Mouse (Mus musculus): ENCODE data around the gene Kcnj15. TPM values are rescaled to one million over a fixed set of nuclear protein-coding genes. Genes with fewer than 3 reads are reported as not detected.
A peak's percentile ranks its signal among the peaks of the same experiment; 100 is the strongest.

Kcnj15 gene
- polyA plus RNA-seq, 1 experiment, result 12.5 TPM

GRCm38 (mm10) chr16:95284085-95284727, 26.8 kb downstream of the Kcnj15 start:
- WGBS, result 18% methylated on average over 12 of the region's 12 CpGs
- peak; percentile 15 for DNase-seq
- H3K27me3 ChIP-seq (ENCODE audit: control insufficient read depth, insufficient read depth, low read length), result no peaks in the 10 kb centered on the region
- TF ChIP-seq CTCF (IDR thresholded peaks at IDR 0.05; ENCODE audit: borderline replicate concordance, control insufficient read depth, extremely low read depth, insufficient read depth, low read length, poor library complexity) (no peak), POLR2A (IDR thresholded peaks at IDR 0.05; ENCODE audit: control insufficient read depth, extremely low read depth, insufficient read depth, low read length, poor library complexity) (no peak)
- peaks cover 17% of the 10 kb centered on the region for H3K4me1 ChIP-seq (replicated peaks; ENCODE audit: control insufficient read depth, insufficient read depth, low read length)
- no peak overlapping the region for H3K27ac ChIP-seq (ENCODE audit: control insufficient read depth, insufficient read depth, low read length)
- H3K4me3 ChIP-seq (ENCODE audit: control insufficient read depth, insufficient read depth, low read length), result no peak overlapping the region
- H3K36me3 ChIP-seq (ENCODE audit: control insufficient read depth, insufficient read depth, low read length), result no peaks in the 10 kb centered on the region

- no peak overlapping the region for H3K27ac ChIP-seq (ENCODE audit: control insufficient read depth, insufficient read depth, low read length)
- TF ChIP-seq POLR2A (IDR thresholded peaks at IDR 0.05; ENCODE audit: control insufficient read depth, extremely low read depth, insufficient read depth, low read length, poor library complexity), result no peak
- TF ChIP-seq CTCF (IDR thresholded peaks at IDR 0.05; ENCODE audit: borderline replicate concordance, control insufficient read depth, extremely low read depth, insufficient read depth, low read length, poor library complexity), result no peak
- H3K4me1 ChIP-seq (replicated peaks; ENCODE audit: control insufficient read depth, insufficient read depth, low read length), result peaks cover 15% of the 10 kb centered on the region
- DNase-seq, result no peak
- no peaks in the 10 kb centered on the region for H3K27me3 ChIP-seq (ENCODE audit: control insufficient read depth, insufficient read depth, low read length)
- 72% methylated on average over 4 of the region's 4 CpGs for WGBS
- no peak overlapping the region for H3K4me3 ChIP-seq (ENCODE audit: control insufficient read depth, insufficient read depth, low read length)
- H3K36me3 ChIP-seq (ENCODE audit: control insufficient read depth, insufficient read depth, low read length), result no peaks in the 10 kb centered on the region
Observed at GRCm38 (mm10) chr16:95285043-95285442, 27.7 kb downstream of the Kcnj15 start.

- Histone ChIP-seq H3K4me1 (replicated peaks; ENCODE audit: control insufficient read depth, insufficient read depth, low read length) (peaks cover 15% of the 10 kb centered on the region), H3K27ac (ENCODE audit: control insufficient read depth, insufficient read depth, low read length) (no peak overlapping the region), H3K4me3 (ENCODE audit: control insufficient read depth, insufficient read depth, low read length) (no peak overlapping the region), H3K27me3 (ENCODE audit: control insufficient read depth, insufficient read depth, low read length) (no peaks in the 10 kb centered on the region), H3K36me3 (ENCODE audit: control insufficient read depth, insufficient read depth, low read length) (no peaks in the 10 kb centered on the region)
- TF ChIP-seq POLR2A (IDR thresholded peaks at IDR 0.05; ENCODE audit: control insufficient read depth, extremely low read depth, insufficient read depth, low read length, poor library complexity) (no peak), CTCF (IDR thresholded peaks at IDR 0.05; ENCODE audit: borderline replicate concordance, control insufficient read depth, extremely low read depth, insufficient read depth, low read length, poor library complexity) (no peak)
- WGBS, result 94% methylated on average over 4 of the region's 4 CpGs
- no peak for DNase-seq
Observed at GRCm38 (mm10) chr16:95285767-95286166, 28.4 kb downstream of the Kcnj15 start.

GRCm38 (mm10) chr16:95287656-95288055, 30.3 kb downstream of the Kcnj15 start:
- WGBS, result 93% methylated on average over 2 of the region's 2 CpGs
- no peak overlapping the region for H3K27ac ChIP-seq (ENCODE audit: control insufficient read depth, insufficient read depth, low read length)
- no peak overlapping the region for H3K4me3 ChIP-seq (ENCODE audit: control insufficient read depth, insufficient read depth, low read length)
- DNase-seq, result no peak
- no peaks in the 10 kb centered on the region for H3K36me3 ChIP-seq (ENCODE audit: control insufficient read depth, insufficient read depth, low read length)
- no peaks in the 10 kb centered on the region for H3K27me3 ChIP-seq (ENCODE audit: control insufficient read depth, insufficient read depth, low read length)
- H3K4me1 ChIP-seq (replicated peaks; ENCODE audit: control insufficient read depth, insufficient read depth, low read length), result peaks cover 7% of the 10 kb centered on the region
- TF ChIP-seq CTCF (IDR thresholded peaks at IDR 0.05; ENCODE audit: borderline replicate concordance, control insufficient read depth, extremely low read depth, insufficient read depth, low read length, poor library complexity) (no peak), POLR2A (IDR thresholded peaks at IDR 0.05; ENCODE audit: control insufficient read depth, extremely low read depth, insufficient read depth, low read length, poor library complexity) (no peak)

GRCm38 (mm10) chr16:95289375-95289774, 32.0 kb downstream of the Kcnj15 start:
- TF ChIP-seq CTCF (IDR thresholded peaks at IDR 0.05; ENCODE audit: borderline replicate concordance, control insufficient read depth, extremely low read depth, insufficient read depth, low read length, poor library complexity) (no peak), POLR2A (IDR thresholded peaks at IDR 0.05; ENCODE audit: control insufficient read depth, extremely low read depth, insufficient read depth, low read length, poor library complexity) (no peak)
- Histone ChIP-seq H3K27me3 (ENCODE audit: control insufficient read depth, insufficient read depth, low read length) (no peaks in the 10 kb centered on the region), H3K36me3 (ENCODE audit: control insufficient read depth, insufficient read depth, low read length) (no peaks in the 10 kb centered on the region), H3K27ac (ENCODE audit: control insufficient read depth, insufficient read depth, low read length) (no peak overlapping the region), H3K4me1 (replicated peaks; ENCODE audit: control insufficient read depth, insufficient read depth, low read length) (no peaks in the 10 kb centered on the region), H3K4me3 (ENCODE audit: control insufficient read depth, insufficient read depth, low read length) (no peak overlapping the region)
- WGBS, result 71% methylated on average over 3 of the region's 3 CpGs
- DNase-seq, result no peak

GRCm38 (mm10) chr16:95291450-95292101, 34.2 kb downstream of the Kcnj15 start:
- Histone ChIP-seq H3K4me3 (ENCODE audit: control insufficient read depth, insufficient read depth, low read length) (no peak overlapping the region), H3K36me3 (ENCODE audit: control insufficient read depth, insufficient read depth, low read length) (no peaks in the 10 kb centered on the region), H3K4me1 (replicated peaks; ENCODE audit: control insufficient read depth, insufficient read depth, low read length) (no peaks in the 10 kb centered on the region), H3K27me3 (ENCODE audit: control insufficient read depth, insufficient read depth, low read length) (no peaks in the 10 kb centered on the region), H3K27ac (ENCODE audit: control insufficient read depth, insufficient read depth, low read length) (no peak overlapping the region; the same call in 1 of the 2 replicates)
- DNase-seq, result no peak
- 85% methylated on average over 10 of the region's 10 CpGs for WGBS
- no peak for TF ChIP-seq CTCF (IDR thresholded peaks at IDR 0.05; ENCODE audit: borderline replicate concordance, control insufficient read depth, extremely low read depth, insufficient read depth, low read length, poor library complexity)
- TF ChIP-seq POLR2A (IDR thresholded peaks at IDR 0.05; ENCODE audit: control insufficient read depth, extremely low read depth, insufficient read depth, low read length, poor library complexity), result no peak

All from thymus, adult 2 months (tissue).